8 mouse cellular contexts compared by ENCODE assay signal in the genomic region with DNA sequence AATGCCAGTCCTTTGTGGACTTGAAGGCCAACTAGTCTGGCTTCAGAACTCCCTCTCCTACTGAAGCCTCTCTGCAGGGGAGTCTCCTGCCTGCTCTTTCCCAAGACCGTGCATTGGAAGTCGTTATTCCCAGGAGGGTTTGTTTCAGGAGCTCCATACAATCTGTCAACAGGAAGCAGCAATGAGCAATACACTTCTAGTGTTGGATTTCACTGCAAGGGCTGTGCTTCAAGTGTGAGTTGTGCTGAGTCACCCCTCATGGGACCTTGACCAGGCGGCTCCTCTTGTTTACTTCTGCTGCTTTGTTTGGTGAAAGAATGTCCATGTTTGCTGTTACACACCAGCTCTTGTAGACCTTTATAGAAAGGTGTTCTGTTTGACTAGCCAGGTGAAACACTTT. TPM values are rescaled to one million over a fixed set of nuclear protein-coding genes. Genes with fewer than 3 reads are reported as not detected.
DNase-seq lines count a peak whose midpoint lies in the region.

No protein-coding gene starts in this region.

- intact Hi-C loops in heart, postnatal 14 days (cut with DNase I) = no loop called here

- peak; percentile 37 for DNase-seq in adrenal gland, postnatal 14 days
- no peak for DNase-seq in adrenal gland, postnatal 4 days (ENCODE audit: low spot score in 2 of 2)
- DNase-seq in R1 (ENCODE audit: low read depth, low spot score) = peak; percentile 39
- peak; percentile 50 to 75 for DNase-seq in kidney, postnatal 25 days
- DNase-seq in lung, postnatal 36 days = peak; percentile 75
- no peak for DNase-seq in layer of hippocampus, adult 9-10 months (ENCODE audit: low spot score)
- no peak for DNase-seq in right cerebral cortex, postnatal 10 days (ENCODE audit: low spot score in 2 of 2)
- DNase-seq in heart, postnatal 14 days = no peak

RNA-seq across cellular contexts. Expression of a gene that starts 18.5 kb away (rescaled TPM):
- total RNA-seq in adrenal gland, postnatal 14 days (2021) = 59.5 and 65.7 TPM in 2 replicates
- 10 to 100 TPM; 55.4 to 63.4 TPM for total RNA-seq in adrenal gland, postnatal 4 days (2021)
- 10 to 100 TPM; 31.7 to 33.9 TPM for total RNA-seq in heart, postnatal 14 days (2021)

Comparison
In these comparisons a context has a peak if more than half of its experiments do, and no peak if none do; other contexts are left out.
1. DNase-seq: peak in adrenal gland, postnatal 14 days (single experiment), R1 (single experiment), kidney, postnatal 25 days (2 of 2) and lung, postnatal 36 days (single experiment); none in adrenal gland, postnatal 4 days (0 of 2), layer of hippocampus, adult 9-10 months (single experiment), right cerebral cortex, postnatal 10 days (0 of 2) and heart, postnatal 14 days (0 of 2).